Mouse (Mus musculus): Measurements from ENCODE around the gene Atrnl1.

DNA sequence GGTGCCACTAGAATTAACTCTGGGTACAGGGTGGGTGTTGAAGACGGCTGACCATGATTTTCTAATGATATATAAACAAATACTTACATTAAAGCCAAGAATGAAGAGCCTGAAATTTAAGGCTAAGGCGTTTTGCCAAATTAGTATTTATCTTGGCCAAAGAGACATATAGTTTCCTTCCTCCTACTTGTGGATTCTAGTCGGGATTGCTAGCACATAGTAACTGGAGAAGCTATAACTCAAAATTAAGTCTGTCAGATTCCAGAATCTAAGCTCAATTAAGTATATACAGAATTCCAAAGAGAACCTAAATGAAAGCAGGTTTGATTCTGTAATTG, 192.6 kb downstream of the Atrnl1 start:
- TF ChIP-seq CTCF (IDR thresholded peaks at IDR 0.05) (no peak), EP300 (IDR thresholded peaks at IDR 0.05) (no peak)
